Mouse (Mus musculus): Measurements from ENCODE around the gene Ttc21a.

Ttc21a gene

DNA sequence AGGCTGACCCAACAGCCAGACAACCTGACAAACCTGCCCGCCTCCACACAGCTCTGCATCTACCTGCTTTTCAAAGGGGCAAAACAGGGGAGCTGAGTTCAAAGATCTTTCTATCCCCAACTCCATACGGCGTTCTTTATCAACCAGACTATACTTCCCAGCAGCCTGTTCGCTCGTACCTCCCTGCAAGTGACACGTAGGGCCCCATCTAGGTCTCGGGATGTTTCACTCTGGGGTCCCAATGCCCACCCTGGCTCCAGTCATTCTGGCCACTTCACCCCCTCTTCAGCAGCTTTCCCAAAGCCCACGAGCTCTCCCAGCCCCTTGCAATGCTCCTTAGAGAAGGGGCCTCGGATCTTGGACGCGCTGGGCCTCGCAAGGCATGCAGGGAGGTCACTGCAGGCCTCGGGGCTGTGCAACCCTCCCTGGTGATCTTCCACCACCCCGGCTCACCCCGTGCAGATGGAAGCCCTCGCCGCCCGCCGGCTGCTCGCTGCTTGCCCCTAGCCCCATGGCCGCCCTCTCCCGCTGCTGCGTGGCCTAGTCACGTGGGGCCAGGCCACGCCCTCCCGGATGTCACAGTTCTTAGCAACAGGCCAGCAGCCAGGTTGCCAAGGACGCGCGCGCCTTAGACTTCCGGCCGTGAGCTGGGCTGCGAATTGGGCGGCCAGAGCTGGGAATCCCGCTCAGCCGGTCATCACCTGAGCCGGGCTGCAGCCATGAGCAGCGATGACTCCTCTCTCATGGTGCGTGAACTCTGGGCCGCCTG, at the start of gene Ttc21a, which contains the start of gene Gorasp1:
Ttc21a (plus strand) TSS at position 602 of the 769 bp plus-strand sequence.
Gorasp1 (minus strand) TSS at position 561 of the 769 bp plus-strand sequence.
- peak; percentile 91 to 93 for DNase-seq

DNA sequence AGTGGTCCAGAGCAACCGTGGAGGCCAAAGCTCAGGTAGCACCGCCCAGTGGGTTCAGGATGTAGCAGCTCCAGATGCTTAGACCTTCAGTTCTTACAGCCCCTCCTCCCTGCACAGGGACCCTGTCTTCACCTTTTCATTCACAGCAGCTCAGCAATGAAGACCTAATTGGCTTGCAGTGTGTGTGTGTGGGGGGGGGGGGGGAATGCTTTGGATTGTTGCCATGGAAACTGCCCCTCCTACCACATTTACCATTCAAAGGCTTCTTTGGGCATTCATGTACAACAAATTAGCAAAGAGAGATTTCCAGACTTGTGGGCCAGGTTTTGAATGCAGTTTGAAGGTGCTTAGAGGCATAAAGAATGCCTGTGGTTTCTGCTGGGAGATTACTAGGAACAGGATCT, 48.6 kb upstream of the Ttc21a start:
- DNase-seq: no peak

GRCm38 (mm10) chr9:119889446-119889845, 48.0 kb upstream of the Ttc21a start:
- DNase-seq: no peak

DNA sequence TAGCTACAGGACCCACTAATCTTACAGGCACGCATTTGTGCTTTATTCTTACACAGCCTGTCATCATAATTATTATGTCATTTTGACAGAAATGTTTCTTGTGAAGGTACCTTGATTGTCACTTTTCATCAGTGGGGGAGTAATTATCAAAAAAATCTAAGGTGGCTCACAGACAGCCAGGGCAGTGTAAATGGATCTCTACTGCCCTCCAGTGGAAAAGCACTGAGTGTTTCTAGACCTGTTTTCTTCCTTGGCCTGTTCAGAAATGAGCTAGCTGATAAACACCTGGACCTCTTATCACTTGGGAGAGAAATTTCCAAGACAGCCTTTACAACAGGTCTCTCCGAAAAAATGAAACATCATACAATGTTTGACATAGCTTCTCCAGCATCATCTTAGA, 46.7 kb upstream of the Ttc21a start:
- peak in 1 of 2 experiments; percentile 7 for DNase-seq

- no peak for DNase-seq
Observed at GRCm38 (mm10) chr9:119893881-119894280, 43.5 kb upstream of the Ttc21a start.

DNA sequence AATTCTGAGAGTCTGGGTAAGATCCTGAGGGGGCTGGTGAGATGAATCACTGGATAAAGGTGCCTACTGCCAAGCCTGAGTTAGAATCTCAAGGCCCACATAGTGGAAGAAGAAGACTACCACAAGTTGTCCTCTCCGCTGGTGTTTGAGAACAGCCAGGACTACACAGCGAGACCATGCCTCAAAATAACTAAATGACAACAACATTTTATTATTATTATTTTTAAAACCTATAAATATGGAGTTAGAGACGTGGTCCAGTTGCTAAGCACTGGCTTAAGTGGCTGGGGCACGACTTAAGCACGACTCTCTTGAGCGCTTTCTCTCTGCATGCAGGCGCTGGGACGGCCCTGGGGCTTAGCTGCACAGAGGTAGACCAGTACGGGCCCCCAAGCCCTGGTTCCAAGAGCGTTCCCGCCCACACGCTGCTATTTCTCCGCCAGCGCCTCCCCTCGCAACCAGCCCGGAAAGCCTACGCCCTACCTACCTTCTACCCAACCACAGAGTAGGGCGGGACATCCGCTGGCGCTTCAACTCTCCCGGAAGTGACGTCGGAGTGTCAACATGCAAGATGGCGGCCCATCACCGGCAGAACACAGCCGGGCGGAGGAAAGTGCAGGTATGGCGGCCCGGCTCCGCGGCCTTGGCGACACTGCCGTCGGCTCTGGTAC, 42.9 kb upstream of the Ttc21a start, which contains the start of gene Wdr48:
Wdr48 (plus strand) TSS at position 540 of the 671 bp plus-strand sequence.
- peak; percentile 95 to 97 for DNase-seq

DNA sequence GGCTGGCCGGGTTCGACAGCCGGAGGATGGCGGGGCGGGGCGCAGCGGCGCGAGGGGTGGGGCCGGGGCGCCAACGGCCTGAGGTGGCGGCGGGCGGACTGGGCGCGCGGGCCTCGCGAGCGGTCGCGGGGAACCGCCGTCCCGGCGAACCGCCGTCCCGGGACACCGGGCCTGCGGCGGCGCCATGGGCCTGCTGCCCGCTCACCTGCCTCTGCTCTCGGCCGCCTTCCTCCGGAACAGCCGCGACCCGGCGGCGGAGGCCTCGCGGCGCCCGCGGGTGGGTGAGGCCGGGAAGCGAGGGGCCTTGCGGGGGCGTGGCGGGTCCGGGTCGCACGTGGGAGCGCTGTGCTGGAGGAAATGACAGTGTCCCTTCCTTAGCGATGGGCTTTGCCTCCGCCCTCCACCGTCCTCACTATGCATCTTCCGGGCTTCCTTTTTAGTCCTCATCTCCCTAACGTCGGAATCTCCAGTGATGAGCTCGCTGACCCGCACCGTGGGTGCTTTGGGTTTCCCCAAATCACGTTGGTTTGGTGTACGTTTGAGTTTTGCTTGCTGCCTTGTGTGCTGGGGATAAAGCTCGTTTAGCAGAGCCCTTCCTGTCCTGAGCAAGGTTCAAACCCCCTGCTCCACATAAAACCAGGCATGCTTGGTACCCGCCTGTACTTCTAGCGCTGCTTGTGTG, 42.2 kb upstream of the Ttc21a start:
- peak; percentile 57 to 74 for DNase-seq

DNA sequence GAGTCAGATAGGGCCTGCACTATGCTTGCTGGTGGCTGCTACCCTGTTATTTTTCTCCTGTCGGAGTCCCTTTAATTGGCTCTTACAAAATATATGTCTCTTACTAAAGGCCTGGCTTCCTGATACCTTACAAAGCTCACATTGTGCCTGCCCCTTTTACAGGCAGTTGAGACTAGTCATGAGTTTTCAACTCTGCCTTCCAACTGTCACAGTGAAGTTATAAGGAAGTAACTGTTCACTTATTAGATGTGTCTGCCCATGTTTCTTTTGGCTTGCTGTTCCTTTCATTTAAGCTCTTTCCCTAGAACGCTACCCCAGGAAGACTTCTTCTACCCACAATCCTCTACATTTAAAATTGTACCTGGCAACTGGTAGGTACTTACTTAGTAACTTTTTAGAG, 38.0 kb upstream of the Ttc21a start:
- DNase-seq: no peak

DNA sequence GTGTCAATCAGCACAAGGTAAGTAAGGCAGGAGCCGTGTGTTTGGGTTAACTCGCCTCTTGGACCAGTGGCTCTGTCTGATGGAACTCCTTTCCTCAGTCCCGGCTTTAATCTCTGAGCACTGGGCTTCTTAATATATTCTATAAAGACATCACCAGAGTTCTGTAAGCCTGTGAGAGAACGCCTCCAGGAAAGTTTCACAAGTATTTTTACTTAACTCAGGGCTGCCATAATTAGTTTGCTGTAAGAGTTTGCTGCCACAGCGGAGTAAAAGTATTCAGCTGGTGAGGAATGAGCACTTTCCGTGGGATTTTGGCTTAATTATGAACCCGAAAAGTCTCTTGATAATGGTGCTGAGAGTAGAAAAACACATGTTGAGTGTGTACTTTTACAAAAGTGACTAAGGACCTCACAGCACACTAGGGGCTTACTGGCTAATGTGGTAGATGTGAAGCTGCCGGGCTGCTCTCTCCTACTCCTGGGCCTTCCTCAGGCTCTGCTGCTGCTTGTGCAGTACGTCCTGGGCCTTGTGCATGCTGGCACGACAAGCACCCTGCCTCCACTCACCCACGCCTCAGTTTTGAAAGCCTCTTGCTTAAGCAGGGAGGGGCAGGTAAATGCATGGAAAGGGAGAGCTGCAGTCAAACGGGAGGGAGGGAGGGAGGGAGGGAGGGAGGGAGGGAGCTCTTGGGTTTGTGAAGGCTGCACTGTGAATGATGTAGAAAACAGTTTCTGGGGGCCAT, 34.8 kb upstream of the Ttc21a start:
- no peak for DNase-seq

GRCm38 (mm10) chr9:119908708-119909107, 28.7 kb upstream of the Ttc21a start:
- DNase-seq: no peak

- DNase-seq: no peak
Observed at GRCm38 (mm10) chr9:119909931-119910330, 27.5 kb upstream of the Ttc21a start.

- DNase-seq: no peak
Observed at GRCm38 (mm10) chr9:119913087-119913838, 24.1 kb upstream of the Ttc21a start.

GRCm38 (mm10) chr9:119919858-119920257, 17.5 kb upstream of the Ttc21a start:
- DNase-seq: no peak

DNA sequence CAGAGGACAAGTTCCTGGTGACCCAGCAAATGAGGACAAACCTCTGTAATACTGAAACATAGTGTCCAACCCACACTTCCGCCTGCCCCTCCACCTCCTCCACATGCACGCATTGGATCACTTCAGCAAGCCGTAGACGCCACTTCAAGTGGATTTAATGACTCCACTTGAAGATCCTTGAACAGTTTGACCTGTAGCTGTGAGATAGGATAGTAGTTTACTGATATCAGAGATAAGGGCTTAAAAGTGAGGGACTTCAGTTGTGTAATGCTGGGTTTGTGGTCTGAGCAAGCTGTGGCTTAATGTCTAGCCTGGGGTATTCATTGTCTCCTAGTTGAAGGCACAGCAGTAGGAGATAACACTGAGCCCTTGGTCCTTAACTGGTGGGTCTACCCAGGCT, 13.9 kb upstream of the Ttc21a start:
- no peak for DNase-seq

DNA sequence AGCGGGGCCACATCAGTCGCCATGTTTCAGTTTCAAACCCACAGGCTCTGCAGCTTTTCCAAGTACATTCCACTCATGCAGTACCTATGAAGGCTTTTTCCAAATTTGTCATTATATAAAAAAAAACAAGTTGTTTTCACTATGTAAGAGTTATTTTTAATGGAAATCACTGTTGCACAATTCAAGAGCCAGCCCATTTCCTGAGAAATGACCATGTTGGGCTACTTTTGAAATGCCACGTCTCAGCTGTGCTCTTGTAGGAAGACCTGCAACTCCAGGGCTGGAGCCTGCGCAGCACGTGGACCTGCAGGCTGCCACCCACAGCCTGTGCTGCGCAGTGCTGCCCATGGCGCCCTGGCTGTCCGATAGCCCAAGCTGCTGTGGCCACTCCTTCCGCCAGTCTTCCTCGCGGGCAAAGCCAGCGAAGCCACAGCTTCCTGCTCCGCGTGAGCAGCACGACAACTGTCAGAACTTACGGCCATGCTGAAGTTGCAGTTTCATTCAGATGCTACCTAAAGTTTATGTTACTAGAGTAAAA, 12.2 kb upstream of the Ttc21a start:
- no peak for DNase-seq

- no peak for DNase-seq
Observed at GRCm38 (mm10) chr9:119925729-119926128, 11.7 kb upstream of the Ttc21a start.

- no peak for DNase-seq
Observed at GRCm38 (mm10) chr9:119926497-119926896, 10.9 kb upstream of the Ttc21a start.

DNA sequence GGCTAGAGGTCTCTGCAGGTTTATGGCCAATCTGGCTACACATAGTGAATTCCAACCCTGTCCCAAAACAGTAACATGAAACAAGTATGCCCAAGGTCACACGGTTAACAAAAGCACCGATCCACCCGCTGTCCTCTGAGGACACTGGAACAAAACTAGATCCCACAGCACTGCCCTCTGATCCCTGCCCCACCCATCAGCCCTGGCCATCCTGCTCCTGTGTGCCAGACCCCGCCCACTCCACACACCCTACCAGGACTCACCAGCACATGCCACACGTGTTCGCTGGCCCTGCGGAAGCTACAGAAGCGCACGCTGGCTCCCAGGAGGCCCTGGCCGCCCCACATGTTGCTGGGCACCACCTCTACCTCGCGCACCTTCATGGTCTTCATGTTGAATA, 5.0 kb upstream of the Ttc21a start:
- DNase-seq: no peak

DNA sequence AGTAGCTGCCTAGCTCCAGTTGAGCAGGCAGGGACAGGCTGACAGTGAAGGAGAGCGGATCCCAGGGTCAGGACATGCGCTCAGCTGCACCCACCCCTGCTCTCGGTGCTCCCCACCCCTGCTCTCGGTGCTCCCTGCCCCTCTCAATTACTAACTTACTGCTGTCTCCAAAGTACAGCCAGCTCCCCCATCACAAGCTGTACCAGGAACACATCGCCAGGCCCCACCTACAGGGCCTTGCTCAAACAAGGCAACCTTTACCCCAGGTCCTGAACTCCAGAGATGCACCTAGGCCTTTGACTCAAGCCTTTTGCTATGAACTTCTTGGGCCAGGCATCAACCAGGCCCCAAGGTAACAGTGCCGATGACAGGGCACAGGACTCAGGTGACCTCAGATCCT, 3.7 kb upstream of the Ttc21a start:
- no peak for DNase-seq

- no peak for DNase-seq
Observed at GRCm38 (mm10) chr9:119938496-119938895, 1.1 kb downstream of the Ttc21a start.

DNA sequence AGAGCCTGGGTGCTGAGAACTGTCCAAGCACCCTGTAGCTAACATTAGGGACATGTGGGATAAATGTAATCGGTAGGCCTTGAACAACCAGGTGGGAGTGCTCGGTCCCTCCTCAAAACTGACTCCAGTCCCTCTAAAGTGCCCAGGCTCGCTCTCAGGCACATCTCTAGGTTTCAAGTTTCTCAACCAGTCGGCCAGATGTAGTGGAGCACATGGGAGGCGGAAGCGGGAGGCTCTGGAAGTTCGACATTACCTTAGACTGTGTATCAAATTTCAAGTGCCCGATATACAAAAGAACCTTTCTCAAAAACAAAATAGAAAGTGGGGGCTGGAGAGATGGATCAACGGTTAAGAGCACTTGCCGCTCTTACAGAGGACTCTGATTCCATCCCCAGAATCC, 2.2 kb downstream of the Ttc21a start:
- no peak for DNase-seq

DNA sequence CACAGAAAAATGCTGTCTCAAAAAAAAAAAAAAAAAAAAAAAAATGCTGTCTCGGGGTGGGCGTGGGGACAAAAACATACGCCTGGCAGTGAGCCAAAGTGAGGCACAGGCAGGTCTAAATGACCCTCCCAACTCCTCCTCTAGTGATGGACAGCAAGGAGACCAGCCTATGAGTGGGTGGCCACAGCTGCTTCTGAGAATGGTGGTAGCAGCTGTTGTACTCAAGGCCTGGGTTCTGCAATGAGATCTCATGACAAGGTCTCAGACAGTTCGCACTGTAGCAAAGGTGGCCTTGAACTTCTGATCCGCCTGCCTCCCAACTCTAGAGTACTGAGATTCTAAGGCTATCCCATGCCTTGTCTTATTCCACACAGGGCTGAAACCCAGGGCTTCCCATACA, 4.0 kb downstream of the Ttc21a start:
- no peak for DNase-seq
